Comparison of ENCODE assay signal across 9 mouse cellular contexts in the genomic region with DNA sequence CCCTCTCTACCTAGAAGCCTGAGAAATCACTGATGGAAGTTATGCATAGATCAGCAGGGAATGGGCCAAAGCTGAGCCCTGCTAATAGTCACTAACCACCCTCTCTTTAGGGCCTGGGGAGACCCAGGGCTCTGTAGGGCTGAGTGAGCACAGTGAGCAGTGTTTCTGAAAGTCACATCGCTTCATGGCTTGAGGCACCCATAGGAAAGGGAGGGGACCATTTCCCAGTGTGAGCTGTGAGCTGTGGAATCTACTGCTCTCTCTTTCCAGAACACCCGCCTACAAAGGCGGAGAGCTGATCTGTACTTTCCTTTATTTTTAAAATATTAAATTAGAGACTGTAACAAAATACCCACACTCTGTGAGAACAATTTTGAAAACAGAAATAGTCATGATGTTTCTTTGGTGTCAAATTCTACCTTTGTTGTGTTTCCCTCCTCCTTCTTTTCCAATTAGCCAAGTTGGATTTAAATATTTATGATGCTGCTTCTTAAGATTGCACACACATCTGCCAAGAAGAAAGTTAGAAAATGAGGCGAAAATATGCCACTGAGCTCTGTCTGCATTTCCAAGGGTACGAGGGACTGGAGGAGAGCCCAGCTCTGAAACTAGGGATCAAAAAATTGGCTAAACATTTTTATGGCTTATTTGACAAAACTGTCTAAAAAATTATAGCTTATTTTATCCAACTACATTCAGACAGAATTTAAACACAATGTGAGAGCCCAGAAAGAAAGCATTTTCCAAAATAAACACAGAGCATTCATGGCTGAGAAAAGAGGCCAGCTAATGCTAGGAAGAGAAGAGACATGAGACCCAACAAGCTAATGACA.
DNase-seq lines count a peak whose midpoint lies in the region; ATAC-seq and TF ChIP-seq lines count a peak whose summit lies in the region.
"Had no signal": no experiment of that assay in that cellular context is flagged by ENCODE, and none has a peak within 500 bp of the region (broad histone marks: within the 10 kb centered on the region; RNA-seq: fewer than 3 reads in every experiment).

No protein-coding gene starts in this region.

- no peak for ATAC-seq in forebrain, embryonic 14.5 days
- ATAC-seq in forebrain, embryonic 11.5 days (replicated peaks; ENCODE audit: low FRiP score), result no peak
- ATAC-seq in heart, embryonic 12.5 days (ENCODE audit: insufficient number of reproducible peaks, low FRiP score), result no peak
- no peak for ATAC-seq in hindbrain, embryonic 13.5 days (ENCODE audit: low FRiP score)

- peak; percentile 49 for DNase-seq in forebrain, embryonic 14.5 days (ENCODE audit: low spot score)
- DNase-seq in forebrain, embryonic 11.5 days (ENCODE audit: low spot score), result no peak
- DNase-seq in left cerebral cortex, adult 11 months (ENCODE audit: low spot score), result peak; percentile 47
- DNase-seq in left cerebral cortex, postnatal 4 days, result no peak
- DNase-seq in retina, postnatal 1 day, result no peak

- no peak overlapping the region for H3K4me2 ChIP-seq in forebrain, embryonic 14.5 days (ENCODE audit: low read length)
- H3K4me2 ChIP-seq in forebrain, embryonic 11.5 days (ENCODE audit: low read depth, low read length, severe bottlenecking), result no peak overlapping the region
- 0 out of 2 replicates have a peak overlapping the region, but pooled peaks have one; percentile 10 for H3K4me2 ChIP-seq in heart, embryonic 12.5 days
- H3K4me2 ChIP-seq in hindbrain, embryonic 13.5 days, result no peak overlapping the region
- H3K4me2 ChIP-seq: midbrain, embryonic 12.5 days had no signal

- 66% methylated on average over 5 of the region's 5 CpGs for WGBS in forebrain, embryonic 14.5 days
- WGBS in forebrain, embryonic 11.5 days, result 86% methylated on average over 5 of the region's 5 CpGs
- 80% methylated on average over 5 of the region's 5 CpGs for WGBS in heart, embryonic 12.5 days
- 21% methylated on average over 5 of the region's 5 CpGs for WGBS in olfactory bulb, adult 2 months
- WGBS in hindbrain, embryonic 13.5 days, result 86% methylated on average over 5 of the region's 5 CpGs

- no peaks in the 10 kb centered on the region for H3K4me1 ChIP-seq in forebrain, embryonic 14.5 days (ENCODE audit: control insufficient read depth, insufficient read depth, low read length)
- no peaks in the 10 kb centered on the region for H3K4me1 ChIP-seq in forebrain, embryonic 11.5 days (replicated peaks; ENCODE audit: control insufficient read depth, insufficient read depth, low read length)
- H3K4me1 ChIP-seq in heart, embryonic 12.5 days (replicated peaks), result peaks cover 32% of the 10 kb centered on the region
- H3K4me1 ChIP-seq in olfactory bulb, adult 2 months (ENCODE audit: control insufficient read depth, insufficient read depth, low read length), result peaks cover 2% of the 10 kb centered on the region
- H3K4me1 ChIP-seq in hindbrain, embryonic 13.5 days (replicated peaks), result no peaks in the 10 kb centered on the region
- H3K4me1 ChIP-seq: midbrain, embryonic 12.5 days had no signal

- TF ChIP-seq POLR2A in olfactory bulb, adult 2 months (IDR thresholded peaks at IDR 0.05; ENCODE audit: insufficient read depth, low read depth, low read length), result no peak

- no peak overlapping the region for H3K4me3 ChIP-seq in forebrain, embryonic 14.5 days (ENCODE audit: low read depth, low read length)
- H3K4me3 ChIP-seq in forebrain, embryonic 11.5 days (ENCODE audit: low read depth, low read length), result no peak overlapping the region
- H3K4me3 ChIP-seq in heart, embryonic 12.5 days, result no peak overlapping the region
- no peak overlapping the region for H3K4me3 ChIP-seq in olfactory bulb, adult 2 months (ENCODE audit: insufficient read depth, low read depth, low read length)
- H3K4me3 ChIP-seq in hindbrain, embryonic 13.5 days, result no peak overlapping the region
- H3K4me3 ChIP-seq: midbrain, embryonic 12.5 days had no signal

- intact Hi-C loops in left cerebral cortex, postnatal 4 days (cut with DNase I), result no loop called here

- no peak for TF ChIP-seq CTCF in olfactory bulb, adult 2 months (IDR thresholded peaks at IDR 0.05; ENCODE audit: insufficient read depth, low read depth, low read length)

- H3K9me3 ChIP-seq in forebrain, embryonic 14.5 days (replicated peaks; ENCODE audit: control insufficient read depth, low read length), result no peaks in the 10 kb centered on the region
- no peaks in the 10 kb centered on the region for H3K9me3 ChIP-seq in forebrain, embryonic 11.5 days (ENCODE audit: control insufficient read depth, low read length)
- H3K9me3 ChIP-seq in heart, embryonic 12.5 days (replicated peaks), result no peaks in the 10 kb centered on the region
- no peaks in the 10 kb centered on the region for H3K9me3 ChIP-seq in hindbrain, embryonic 13.5 days
- H3K9me3 ChIP-seq: midbrain, embryonic 12.5 days had no signal

- H3K9ac ChIP-seq in forebrain, embryonic 14.5 days (ENCODE audit: low read length), result no peak overlapping the region
- no peak overlapping the region for H3K9ac ChIP-seq in forebrain, embryonic 11.5 days (ENCODE audit: low read length)
- no peak overlapping the region for H3K9ac ChIP-seq in heart, embryonic 12.5 days
- no peak overlapping the region for H3K9ac ChIP-seq in hindbrain, embryonic 13.5 days
- H3K9ac ChIP-seq: midbrain, embryonic 12.5 days had no signal

- peak overlapping the region; percentile 33; the same call in 1 of the 2 replicates for H3K27ac ChIP-seq in forebrain, embryonic 14.5 days (ENCODE audit: low read depth, low read length)
- no peak overlapping the region for H3K27ac ChIP-seq in forebrain, embryonic 11.5 days (ENCODE audit: low read depth, low read length)
- peak overlapping the region; percentile 75 for H3K27ac ChIP-seq in heart, embryonic 12.5 days (ENCODE audit: poor library complexity, severe bottlenecking)
- peak overlapping the region; percentile 58 for H3K27ac ChIP-seq in olfactory bulb, adult 2 months (ENCODE audit: insufficient read depth, low read depth, low read length)
- no peak overlapping the region for H3K27ac ChIP-seq in hindbrain, embryonic 13.5 days
- H3K27ac ChIP-seq: midbrain, embryonic 12.5 days had no signal

- H3K27me3 ChIP-seq in forebrain, embryonic 14.5 days (replicated peaks; ENCODE audit: control insufficient read depth, insufficient read depth, low read length), result no peaks in the 10 kb centered on the region
- no peaks in the 10 kb centered on the region for H3K27me3 ChIP-seq in forebrain, embryonic 11.5 days (ENCODE audit: control insufficient read depth, insufficient read depth, low read length)
- H3K27me3 ChIP-seq in heart, embryonic 12.5 days (replicated peaks), result no peaks in the 10 kb centered on the region
- H3K27me3 ChIP-seq in hindbrain, embryonic 13.5 days, result no peaks in the 10 kb centered on the region
- H3K27me3 ChIP-seq: midbrain, embryonic 12.5 days had no signal

- H3K36me3 ChIP-seq in forebrain, embryonic 14.5 days (ENCODE audit: control insufficient read depth, insufficient read depth, low read length), result no peaks in the 10 kb centered on the region
- no peaks in the 10 kb centered on the region for H3K36me3 ChIP-seq in forebrain, embryonic 11.5 days (ENCODE audit: control insufficient read depth, insufficient read depth, low read length)
- no peaks in the 10 kb centered on the region for H3K36me3 ChIP-seq in heart, embryonic 12.5 days
- H3K36me3 ChIP-seq in hindbrain, embryonic 13.5 days, result no peaks in the 10 kb centered on the region
- H3K36me3 ChIP-seq: midbrain, embryonic 12.5 days had no signal

Comparison
In these comparisons a context has a peak if more than half of its experiments do, and no peak if none do; other contexts are left out.
1. DNase-seq: peak in forebrain, embryonic 14.5 days (single experiment) and left cerebral cortex, adult 11 months (single experiment); none in forebrain, embryonic 11.5 days (single experiment), left cerebral cortex, postnatal 4 days (single experiment) and retina, postnatal 1 day (single experiment).
2. H3K27ac ChIP-seq: peak in forebrain, embryonic 14.5 days (single experiment), heart, embryonic 12.5 days (single experiment) and olfactory bulb, adult 2 months (single experiment); none in forebrain, embryonic 11.5 days (single experiment) and hindbrain, embryonic 13.5 days (single experiment).